Mouse (Mus musculus) spleen, postnatal 10 days (tissue): ENCODE measurements around the gene Trpc2.
"Not testable (repeated sequence)": the region's sequence is repeated elsewhere in the genome, so short reads cannot be mapped to it uniquely, and the experiment has no call there.

Experiments
- DNase-seq, 2 experiments: peaks; one replicate each; pipeline ENCODE4 v3.0.0; 2021 to 2022; ENCODE audit warnings: low spot score in 2 of 2

Trpc2 gene

DNA sequence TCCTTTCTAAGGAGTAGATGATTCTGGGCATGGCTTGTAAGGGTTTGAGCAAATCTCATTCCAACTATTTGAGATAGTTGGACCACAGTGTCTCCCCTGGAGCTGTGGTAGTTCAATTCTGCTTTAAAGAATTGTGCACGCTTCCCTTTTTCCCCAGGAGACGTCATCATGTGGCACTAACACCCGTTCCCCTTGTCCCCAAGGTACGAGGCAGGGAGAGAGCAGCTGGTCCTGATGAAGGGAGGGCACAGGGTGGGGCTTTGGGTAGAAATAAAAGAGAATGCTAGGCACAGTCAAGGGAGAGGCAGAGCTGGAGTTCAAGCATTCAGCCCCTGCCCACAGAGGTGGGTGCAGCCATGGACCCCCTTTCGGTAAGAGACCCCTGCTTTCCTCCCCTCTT is at the start of gene Trpc2:
Trpc2 (plus strand) TSS at position 301 of the 400 bp plus-strand sequence.
- no peak for DNase-seq

DNA sequence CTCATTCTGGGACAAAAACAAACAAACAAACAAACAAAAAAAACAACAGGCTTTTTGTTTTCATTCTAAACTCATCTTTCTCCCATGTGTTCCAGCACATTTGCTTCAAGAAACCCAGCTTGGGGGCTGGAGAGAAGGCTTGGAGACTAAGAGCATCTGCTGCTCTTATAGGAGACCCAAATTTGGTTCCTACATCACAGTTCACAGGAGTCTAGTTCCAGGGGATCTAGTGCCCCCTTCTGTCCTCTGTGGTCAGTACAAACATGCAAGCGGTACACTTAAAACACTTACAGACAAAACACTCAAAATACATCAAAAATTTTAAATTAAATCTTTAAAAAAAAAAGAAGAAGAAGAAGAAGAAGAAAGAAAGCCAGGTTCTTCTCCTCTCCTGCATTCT is 48.0 kb upstream of the Trpc2 start:
- DNase-seq, result no peak

DNA sequence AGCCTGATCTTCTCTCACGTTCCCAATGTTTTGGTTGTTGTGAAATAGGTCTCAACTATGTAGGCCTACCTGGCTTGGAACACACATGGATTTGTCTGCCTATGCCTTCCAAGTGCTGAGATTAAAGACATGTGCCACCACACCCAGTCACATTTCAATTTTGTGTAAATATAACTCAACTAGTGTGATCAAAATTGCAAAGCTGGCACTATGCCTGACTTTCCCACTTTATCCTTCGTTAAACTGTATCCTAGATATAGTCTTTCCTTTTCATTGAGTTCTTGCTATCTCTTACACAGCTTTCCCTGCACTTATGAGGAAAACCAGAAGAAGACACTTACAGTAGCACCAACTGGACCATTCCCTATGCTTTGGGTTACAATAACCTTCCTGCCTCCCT is 47.4 kb upstream of the Trpc2 start:
- DNase-seq, result no peak

DNA sequence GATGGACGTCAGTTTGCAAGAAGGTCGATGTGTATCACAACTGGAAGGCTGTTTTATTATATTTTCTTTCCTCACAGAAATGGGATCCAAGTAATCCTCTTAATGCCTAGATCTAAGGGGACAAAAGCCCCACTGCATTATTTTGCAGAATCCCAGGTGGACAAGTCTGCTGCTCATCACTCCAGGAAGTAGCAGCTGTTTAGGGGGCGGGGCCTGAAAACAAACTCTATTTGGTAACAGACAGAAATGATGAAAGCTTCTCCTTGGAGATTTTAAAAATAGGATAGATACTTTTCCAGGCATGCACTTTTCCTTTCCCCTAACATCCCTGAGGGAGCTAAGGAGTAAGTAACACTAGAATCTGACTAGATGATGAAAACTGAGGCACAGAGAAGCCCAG is 45.6 kb upstream of the Trpc2 start:
- no peak for DNase-seq

DNA sequence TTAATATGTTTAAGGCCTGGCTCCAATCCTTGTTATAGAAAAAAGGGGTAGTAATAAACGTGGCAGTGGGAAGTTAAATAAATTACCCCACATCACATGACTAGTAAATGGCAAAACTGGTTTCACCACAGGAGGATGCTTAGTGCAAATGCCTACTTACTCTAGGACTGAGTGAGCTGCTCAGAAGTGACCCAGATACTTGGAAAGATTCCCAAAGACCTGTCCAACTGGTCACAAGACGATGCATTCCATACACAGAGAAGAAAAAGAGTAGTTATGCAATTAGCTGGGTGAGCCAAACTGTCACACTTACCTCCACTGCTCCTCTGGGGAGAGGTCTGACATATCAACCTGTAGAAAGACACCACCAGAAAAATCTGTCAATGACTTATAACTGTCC is 40.6 kb upstream of the Trpc2 start:
- DNase-seq, result no peak

DNA sequence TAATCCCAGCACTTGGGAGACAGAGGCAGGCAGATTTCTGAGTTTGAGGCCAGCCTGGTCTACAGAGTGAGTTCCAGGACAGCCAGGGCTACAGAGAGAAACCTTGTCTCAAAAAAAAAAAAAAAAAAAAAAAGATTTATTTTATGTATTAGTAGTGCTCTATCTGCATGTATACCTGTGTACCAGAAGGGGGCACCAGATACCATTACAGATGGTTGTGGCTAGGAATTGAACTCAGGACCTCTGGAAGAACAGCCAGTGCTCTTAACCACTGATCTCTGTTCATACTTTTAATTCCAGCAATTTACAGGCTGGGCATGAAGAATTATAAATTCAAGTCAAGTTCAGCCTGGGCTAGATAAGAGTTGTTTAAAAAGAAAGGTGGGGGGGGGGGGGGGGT is 34.4 kb upstream of the Trpc2 start:
- not testable (repeated sequence) for DNase-seq

DNA sequence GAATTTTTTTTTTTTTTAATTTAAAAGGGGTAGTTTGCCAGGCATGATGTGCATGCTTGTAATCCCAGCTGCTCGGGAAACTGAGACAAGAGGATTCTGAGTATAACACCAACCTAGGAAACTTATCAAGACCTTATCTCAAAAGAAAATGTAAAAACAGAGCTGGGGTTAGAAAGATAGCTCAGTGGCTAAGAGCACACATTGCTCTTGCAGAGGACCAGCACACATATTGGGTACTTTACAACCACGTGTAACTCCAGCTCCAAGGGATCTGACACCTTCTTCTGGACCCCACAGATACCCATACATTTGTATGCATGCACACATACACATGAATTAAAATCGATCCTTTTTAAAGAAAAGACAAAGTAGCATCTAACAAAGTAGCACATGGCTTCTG is 21.6 kb upstream of the Trpc2 start:
- no peak for DNase-seq

DNA sequence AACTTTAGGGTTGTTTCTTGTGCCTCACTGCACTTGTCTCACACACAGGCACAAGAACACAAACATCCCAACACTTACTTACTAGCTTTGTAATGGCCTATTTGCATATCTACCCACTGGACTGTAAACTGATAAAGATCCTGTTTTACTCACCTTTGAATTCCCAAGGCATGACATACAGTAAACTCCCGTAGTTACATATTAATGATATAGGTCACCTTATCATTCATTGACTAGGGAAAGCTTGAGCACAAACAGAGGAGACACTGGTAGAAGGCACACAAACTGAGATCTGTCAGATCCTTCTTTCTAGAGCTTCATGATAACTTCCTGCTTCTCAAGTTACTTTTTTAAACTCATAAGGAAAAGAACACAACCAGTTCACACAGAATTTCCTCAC is 20.7 kb upstream of the Trpc2 start:
- no peak for DNase-seq

DNA sequence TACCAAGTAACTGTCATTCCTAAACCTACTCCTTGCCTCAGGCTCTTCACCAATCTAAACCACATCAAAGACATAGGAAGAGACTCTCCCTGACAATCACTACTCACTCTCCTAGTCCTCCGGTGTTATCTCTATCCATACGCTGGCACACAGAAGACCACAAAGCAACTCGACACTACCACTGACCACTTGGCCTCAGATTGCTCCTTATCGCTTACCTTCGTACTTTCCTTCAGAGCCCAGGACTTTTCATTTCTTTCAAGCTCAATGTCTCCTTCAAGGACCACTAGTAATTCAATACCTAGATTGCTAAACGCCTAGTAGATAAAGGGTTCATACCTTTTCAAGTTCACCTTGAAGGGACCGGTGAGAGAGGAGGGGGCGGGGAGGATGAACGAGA is 19.0 kb upstream of the Trpc2 start:
- DNase-seq, result no peak

DNA sequence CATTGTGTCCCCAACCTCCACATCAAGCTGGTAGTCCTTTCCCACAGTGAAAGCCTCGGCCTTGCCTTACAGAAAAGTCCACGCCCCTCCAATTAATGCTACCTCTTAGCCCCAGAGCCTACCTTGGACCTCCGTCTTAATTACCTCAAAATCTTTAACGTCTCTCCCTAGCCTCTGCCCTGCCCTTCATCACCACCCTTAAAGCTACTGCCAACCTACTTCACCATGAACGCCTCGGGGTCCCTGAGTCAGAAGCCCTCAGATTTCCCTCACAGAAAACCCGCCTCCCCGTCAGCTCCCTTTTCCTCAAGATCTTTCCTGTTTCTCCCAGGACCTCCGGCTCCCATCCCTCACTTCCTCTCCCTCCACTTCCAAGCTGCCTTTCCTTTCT is 18.3 kb upstream of the Trpc2 start:
- no peak for DNase-seq

DNA sequence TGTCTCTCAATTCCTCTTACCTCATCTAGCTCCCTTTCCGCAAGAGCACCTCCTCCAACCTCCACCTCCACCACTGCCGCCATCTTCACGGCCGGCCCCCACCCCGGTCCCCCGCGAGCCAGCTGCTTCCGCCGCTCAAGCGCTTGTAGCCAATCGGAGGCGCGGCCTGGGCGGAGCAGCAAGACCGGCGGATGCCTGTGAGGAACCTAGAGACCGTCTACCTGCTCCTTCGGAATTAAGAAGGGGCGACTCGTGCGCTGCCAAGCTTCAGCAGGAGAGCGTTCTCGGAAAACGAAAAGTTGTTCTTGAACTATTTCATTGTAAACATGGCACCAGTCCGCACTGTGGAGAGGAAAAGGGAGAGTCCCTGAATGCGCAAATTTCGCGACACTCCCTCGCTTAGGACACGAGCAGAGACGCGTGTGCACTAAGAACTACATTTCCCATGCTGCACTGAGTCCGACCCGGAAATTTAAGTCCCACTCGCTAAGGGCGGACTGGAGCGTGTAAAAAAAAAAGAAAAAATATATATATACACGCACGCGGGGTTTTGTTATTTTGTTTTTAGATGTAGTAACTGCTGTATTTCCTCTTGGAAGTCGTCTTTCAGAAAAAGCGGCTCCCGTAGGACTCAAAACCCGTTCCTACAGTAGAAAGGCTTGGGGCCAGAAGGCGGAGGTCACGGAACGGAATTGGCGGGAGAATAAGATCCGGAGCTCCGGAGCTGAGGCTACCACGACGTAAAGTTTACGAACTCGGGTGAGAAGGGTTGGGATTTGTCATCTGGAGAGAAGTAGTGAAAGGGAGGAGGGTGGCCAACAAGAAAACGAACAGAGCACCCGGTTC is 17.6 kb upstream of the Trpc2 start, which contains the start of the genes Rnf121, Xndc1 and Xntrpc:
Rnf121 (minus strand) TSS at position 424 of the 846 bp plus-strand sequence.
Xndc1 (plus strand) TSS at position 466 of the 846 bp plus-strand sequence.
Xntrpc (plus strand) TSS at position 668 of the 846 bp plus-strand sequence.
- DNase-seq, result peak; percentile 92 to 93

DNA sequence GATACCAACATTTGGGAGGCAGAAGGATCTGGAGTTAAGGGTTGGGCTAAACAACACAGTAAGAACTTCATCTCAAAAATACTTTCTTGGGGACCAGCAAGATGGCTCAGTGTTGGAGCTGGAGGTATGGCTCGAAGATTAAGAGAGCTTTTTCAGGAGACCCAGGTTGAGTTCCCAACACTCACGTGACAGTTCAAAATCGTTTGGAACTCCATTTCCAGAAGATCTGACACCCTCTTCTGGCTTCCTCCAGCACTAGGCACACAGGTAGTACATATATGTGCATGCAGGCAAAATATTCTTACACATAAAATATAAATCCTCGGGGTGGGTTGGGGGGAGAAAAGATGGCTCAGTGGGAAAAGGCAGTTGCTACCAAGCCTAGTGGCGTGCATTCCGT is 16.6 kb upstream of the Trpc2 start:
- no peak for DNase-seq

DNA sequence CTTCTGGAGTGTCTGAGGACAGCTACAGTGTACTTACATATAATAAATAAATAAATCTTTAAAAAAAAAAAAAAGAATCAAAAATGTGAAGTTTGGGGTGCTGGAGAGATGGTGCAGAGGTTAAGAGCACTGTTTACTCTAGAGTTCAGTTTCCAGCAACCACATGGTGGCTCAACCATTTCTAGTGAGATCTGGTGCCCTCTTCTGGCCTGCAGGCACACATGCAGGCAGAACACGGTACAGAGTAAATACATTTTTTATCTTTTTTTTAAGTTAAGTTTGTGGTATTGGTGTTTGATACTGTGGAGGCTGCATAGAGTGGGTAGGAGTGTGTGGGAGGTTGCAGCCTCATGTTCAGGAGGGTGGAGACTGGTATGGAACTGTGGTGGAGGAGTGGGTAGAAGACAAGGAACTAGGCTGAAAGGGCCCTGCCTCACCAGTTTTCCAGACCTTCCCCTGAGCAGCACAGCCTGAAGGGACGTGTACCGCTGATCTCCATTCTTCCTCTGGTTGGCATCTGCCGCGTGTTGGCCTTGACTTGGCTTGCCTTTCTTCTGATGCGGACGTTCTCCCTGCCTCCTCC is 6.1 kb upstream of the Trpc2 start:
- DNase-seq, result peak in 1 of 2 experiments; percentile 62

DNA sequence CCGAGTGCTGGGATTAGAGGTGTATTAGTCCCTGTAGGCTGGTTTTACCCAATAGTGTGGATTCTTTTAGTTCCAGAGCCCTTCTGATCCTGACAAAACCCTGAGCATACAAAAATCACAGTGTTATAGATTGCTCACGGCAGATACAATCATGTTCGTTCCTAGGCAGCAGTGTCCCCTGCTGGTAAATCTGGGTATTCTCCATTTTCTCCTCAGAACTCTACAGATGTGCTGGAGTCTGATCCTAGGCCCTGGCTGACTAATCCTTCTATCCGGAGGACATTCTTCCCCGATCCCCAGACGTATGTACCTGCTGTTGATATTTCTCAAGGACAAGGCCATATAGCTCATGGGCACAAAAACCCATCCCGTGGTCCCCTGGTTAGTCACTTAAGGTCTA is 4.4 kb upstream of the Trpc2 start:
- peak in 1 of 2 experiments; percentile 47 for DNase-seq

DNA sequence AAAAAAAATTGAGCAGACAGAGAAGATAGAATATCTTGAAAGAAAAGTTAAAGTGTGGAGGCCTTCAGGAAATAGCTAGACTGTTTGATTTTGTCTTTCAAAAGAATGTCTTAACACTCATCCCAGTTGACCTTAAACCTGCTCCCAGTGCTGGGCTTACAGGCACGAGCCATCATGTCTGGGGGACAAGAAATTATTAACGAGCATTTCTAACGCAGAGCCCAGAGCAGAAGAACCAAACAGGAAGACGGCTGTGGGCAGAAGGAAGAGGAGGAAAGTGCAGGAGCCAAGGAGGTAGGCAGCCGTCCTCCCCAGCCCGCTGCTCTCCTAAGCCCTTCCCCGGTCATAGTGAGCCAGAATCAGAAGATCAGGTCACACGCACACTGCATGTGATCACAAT is 2.6 kb upstream of the Trpc2 start:
- DNase-seq, result no peak

DNA sequence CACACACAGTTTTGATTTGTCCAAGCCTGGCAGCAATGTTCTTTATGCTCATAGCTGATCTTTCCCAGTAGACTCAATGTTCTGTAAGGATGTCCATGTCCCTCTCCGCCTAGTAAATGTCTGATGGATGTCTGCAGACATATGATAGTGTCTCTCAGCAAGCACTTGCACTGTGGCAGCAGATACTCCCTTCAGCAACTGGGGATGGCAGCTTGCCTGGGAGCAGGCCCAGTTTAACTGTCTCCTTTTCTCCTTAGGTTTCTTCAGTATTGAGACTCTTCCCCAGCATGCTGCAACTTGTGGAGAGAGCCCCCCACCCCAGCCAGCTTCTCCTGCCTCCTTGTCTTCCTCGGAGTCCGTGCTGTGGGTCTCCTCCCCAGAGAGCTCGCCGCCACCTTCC is 1.1 kb upstream of the Trpc2 start:
- DNase-seq, result no peak

DNA sequence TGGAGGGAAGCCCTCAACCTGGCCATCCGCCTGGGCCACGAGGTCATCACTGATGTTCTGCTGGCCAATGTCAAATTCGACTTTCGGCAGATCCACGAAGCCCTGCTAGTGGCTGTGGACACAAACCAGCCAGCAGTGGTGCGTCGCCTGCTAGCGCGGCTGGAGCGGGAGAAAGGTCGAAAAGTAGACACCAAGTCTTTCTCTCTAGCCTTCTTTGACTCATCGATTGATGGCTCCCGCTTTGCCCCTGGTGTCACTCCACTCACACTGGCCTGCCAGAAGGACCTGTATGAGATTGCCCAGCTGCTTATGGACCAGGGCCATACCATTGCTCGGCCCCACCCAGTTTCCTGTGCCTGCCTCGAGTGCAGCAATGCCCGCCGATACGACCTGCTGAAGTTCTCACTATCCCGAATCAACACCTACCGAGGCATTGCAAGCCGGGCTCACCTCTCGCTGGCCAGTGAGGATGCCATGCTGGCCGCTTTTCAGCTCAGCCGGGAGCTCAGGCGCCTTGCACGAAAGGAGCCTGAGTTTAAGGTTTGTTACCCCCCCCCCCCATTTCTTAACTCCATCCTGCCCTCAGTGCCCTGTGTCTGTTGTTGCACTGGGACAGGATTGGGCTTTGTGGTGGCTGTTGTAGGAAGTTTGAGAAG is 1.3 kb downstream of the Trpc2 start:
- DNase-seq, result no peak

DNA sequence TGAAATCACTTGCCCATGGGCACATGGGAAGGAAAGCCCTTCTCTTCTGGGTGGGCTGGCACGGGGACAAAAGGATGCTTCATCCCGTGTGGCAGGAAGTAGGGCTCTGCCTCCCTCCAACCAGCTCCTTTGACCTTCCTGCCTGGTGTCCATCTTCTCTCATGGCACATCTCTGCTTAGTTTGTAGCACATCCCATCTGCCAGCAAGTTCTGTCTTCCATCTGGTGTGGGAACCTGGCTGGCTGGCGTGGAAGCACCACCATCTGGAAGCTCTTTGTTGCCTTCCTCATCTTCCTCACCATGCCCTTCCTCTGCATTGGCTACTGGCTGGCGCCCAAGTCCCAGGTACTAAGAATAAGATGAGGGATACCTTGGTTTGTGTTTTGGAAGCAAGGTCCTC is 4.4 kb downstream of the Trpc2 start:
- DNase-seq, result no peak

DNA sequence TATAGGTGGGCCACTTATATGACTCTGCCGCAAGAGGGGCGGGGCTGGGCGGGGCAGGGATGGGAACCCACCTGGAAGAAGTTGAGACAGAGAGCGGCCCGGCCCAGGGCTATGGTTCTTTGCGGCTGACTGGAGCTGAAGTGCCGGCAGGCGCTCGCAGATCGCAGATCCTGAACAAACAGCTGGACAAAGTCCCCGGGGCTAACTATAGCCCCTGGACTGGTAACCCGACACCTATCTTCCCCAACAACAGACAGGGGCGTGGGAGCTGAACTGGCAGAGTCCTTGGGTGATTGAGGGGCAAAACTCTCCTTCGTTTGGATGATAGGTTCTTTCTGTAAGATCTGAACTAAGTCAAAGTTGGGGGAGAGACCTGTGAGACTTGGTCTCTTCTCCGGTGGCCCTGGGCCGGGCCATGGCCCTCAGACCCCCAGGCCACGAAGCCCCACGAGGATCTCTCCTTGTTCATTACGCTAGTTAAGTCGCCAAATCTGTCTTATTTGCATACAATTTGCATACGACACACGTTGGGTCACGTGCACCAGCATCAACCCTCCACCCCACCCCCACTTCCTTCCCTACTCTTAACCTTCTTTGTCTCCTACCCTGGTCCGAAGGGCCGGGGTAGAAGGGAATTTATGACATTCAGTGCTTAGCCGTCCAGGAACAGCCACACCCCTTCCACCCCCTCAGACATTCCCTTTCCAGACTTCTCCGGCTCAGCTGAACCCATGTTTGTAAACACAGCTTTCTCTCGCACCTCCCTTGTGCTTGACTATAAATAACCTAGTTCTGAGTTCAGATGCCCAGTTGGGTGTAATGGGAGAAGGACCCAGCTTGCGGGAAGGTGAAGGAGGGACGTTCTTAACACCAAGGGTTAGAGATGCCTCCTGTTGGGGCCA is 17.1 kb downstream of the Trpc2 start:
- DNase-seq, result peak in 1 of 2 experiments; percentile 63

DNA sequence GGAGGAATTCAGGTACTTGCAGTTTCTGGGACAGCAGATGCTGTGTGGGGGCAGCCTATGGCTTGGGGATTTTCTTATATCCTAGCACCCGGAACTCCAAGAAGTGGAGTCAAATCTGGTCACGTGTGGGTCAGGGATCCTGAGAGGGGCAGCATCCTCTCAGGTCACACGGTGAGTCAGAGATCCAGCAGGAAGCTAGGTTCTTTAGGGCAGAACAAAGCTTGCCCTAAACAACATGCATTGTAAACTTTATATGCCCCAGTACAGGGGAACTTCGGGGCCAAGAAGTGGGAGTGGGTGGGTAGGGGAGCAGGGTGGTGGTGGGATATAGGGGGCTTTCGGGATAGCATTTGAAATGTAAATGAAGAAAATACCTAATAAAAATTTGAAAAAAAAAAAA is 18.0 kb downstream of the Trpc2 start:
- DNase-seq, result no peak

DNA sequence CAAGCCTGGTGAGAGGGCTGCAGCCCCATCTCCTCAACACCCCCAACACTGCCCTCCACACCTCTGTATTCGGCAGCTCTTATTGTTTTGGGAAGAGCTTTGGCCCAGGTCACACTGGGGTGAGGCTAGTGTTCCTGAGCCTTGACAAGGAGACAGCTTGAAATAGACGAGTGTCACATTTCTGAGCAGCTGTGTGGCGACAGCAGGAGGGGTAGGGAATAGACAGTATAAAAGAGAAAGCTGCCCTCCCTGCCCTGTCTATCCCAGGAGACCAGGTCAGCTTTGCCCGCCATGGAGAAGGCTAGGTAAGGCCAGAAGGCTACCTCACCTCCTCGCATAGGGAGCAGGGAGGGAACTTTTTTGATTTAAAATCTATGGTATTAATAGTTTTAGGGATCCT is 18.6 kb downstream of the Trpc2 start, which contains the start of gene Art1:
Art1 (plus strand) TSS at position 257 of the 400 bp plus-strand sequence.
- DNase-seq, result no peak

DNA sequence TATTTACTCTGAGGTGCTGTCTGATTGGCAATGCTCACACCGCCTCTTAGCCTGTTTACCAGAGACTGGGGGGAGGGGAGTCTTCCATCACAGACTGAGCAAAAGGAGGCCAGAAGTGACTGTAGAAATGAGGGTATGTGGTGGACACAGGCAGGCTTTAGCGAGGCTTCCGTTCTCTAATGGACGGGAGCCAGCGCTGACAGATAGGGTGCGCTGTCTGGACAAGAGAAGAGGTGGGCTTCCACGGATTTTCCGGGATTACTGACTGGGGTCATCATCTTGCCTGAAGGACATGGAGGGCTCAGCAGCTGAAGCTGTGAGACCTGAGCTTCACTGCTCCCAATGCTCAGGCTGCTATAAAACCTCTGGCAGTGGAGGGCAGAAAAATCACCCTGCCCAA is 19.3 kb downstream of the Trpc2 start:
- no peak for DNase-seq
